Mouse (Mus musculus): Measurements from ENCODE around the gene Zfp148.

Gene Zfp148

GRCm38 (mm10) chr16:33379944-33380881 lies at the start of gene Zfp148:
Gene Zfp148 (plus strand): TSS chr16:33380836.
- DNase-seq = peak; percentile 91

- DNase-seq = no peak
Observed at GRCm38 (mm10) chr16:33333015-33333414, 47.6 kb upstream of the Zfp148 start.

GRCm38 (mm10) chr16:33337177-33337576 lies 43.5 kb upstream of the Zfp148 start:
- peak; percentile 91 for DNase-seq

GRCm38 (mm10) chr16:33337681-33338080 lies 43.0 kb upstream of the Zfp148 start:
- peak; percentile 13 for DNase-seq

GRCm38 (mm10) chr16:33338492-33338891 lies 42.1 kb upstream of the Zfp148 start:
- DNase-seq = no peak

GRCm38 (mm10) chr16:33339476-33339875 lies 41.2 kb upstream of the Zfp148 start:
- no peak for DNase-seq

GRCm38 (mm10) chr16:33342356-33342755 lies 38.3 kb upstream of the Zfp148 start:
- DNase-seq = no peak

- DNase-seq = no peak
Observed at GRCm38 (mm10) chr16:33343106-33343505, 37.5 kb upstream of the Zfp148 start.

- no peak for DNase-seq
Observed at GRCm38 (mm10) chr16:33343601-33344000, 37.0 kb upstream of the Zfp148 start.

- DNase-seq = no peak
Observed at GRCm38 (mm10) chr16:33344379-33344778, 36.3 kb upstream of the Zfp148 start.

- no peak for DNase-seq
Observed at GRCm38 (mm10) chr16:33344875-33345274, 35.8 kb upstream of the Zfp148 start.

GRCm38 (mm10) chr16:33346376-33346775 lies 34.3 kb upstream of the Zfp148 start:
- DNase-seq = no peak

GRCm38 (mm10) chr16:33347134-33347533 lies 33.5 kb upstream of the Zfp148 start:
- no peak for DNase-seq

- DNase-seq = no peak
Observed at GRCm38 (mm10) chr16:33357805-33358204, 22.8 kb upstream of the Zfp148 start.

- no peak for DNase-seq
Observed at GRCm38 (mm10) chr16:33365772-33366171, 14.9 kb upstream of the Zfp148 start.

- DNase-seq = no peak
Observed at GRCm38 (mm10) chr16:33368632-33369031, 12.0 kb upstream of the Zfp148 start.

- DNase-seq = no peak
Observed at GRCm38 (mm10) chr16:33370836-33371235, 9.8 kb upstream of the Zfp148 start.

- DNase-seq = no peak
Observed at GRCm38 (mm10) chr16:33372611-33373010, 8.0 kb upstream of the Zfp148 start.

GRCm38 (mm10) chr16:33373326-33373725 lies 7.3 kb upstream of the Zfp148 start:
- no peak for DNase-seq

GRCm38 (mm10) chr16:33376266-33376665 lies 4.4 kb upstream of the Zfp148 start:
- DNase-seq = no peak

GRCm38 (mm10) chr16:33379219-33379943 lies 1.3 kb upstream of the Zfp148 start:
- DNase-seq = no peak

- peak; percentile 37 for DNase-seq
Observed at GRCm38 (mm10) chr16:33380882-33381613, 412 bp downstream of the Zfp148 start.

GRCm38 (mm10) chr16:33381614-33382245 lies 1.1 kb downstream of the Zfp148 start:
- DNase-seq = no peak

Measured in cerebellum, adult 11 months (tissue).